Mouse (Mus musculus): Measurements from ENCODE around the gene Gm5475. TPM values are rescaled to one million over a fixed set of nuclear protein-coding genes. Genes with fewer than 3 reads are reported as not detected.

Gm5475 gene
- total RNA-seq, 1 experiment = not detected

DNA sequence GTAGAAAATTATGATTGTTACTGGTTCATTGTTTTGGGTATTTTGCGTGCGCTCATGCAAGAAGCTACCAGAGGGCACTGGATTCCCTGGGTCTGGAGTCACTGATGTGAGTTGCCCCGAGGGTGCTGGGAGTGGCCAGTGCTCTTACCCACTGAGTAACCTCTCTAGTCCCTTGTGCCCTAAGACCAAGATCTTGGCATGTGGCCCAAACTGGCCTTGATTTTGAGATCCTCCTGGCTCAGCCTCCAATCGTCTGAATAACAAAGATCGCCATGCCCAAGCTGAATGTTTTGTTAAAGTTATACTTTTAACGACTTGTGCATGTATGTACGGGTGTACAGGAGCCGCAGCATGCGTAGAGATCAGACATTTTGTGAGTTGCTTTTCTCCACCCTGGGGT is 36.2 kb upstream of the Gm5475 start:
- no peak for DNase-seq (ENCODE audit: low read depth, low spot score)
- no peak overlapping the region for H3K9ac ChIP-seq (ENCODE audit: insufficient read depth, low read depth, low read length, poor library complexity, severe bottlenecking)
- H3K27ac ChIP-seq (ENCODE audit: insufficient read depth, low read depth, low read length, poor library complexity, severe bottlenecking) = no peak overlapping the region
- TF ChIP-seq ZC3H11A (IDR thresholded peaks at IDR 0.05; ENCODE audit: borderline replicate concordance, low read depth, low read length) = no peak
- TF ChIP-seq CHD2 (IDR thresholded peaks at IDR 0.05; ENCODE audit: low read depth, low read length) = no peak
- TF ChIP-seq HCFC1 (IDR thresholded peaks at IDR 0.05; ENCODE audit: borderline replicate concordance, insufficient read depth, low read length) = no peak
- H3K36me3 ChIP-seq (ENCODE audit: control insufficient read depth, insufficient read depth, low read length, poor library complexity, severe bottlenecking) = 0 out of 2 replicates have a peak, but pooled peaks cover 2% of the 10 kb centered on the region
- no peaks in the 10 kb centered on the region for H3K4me1 ChIP-seq (ENCODE audit: control insufficient read depth in 2 of 2, insufficient read depth in 2 of 2, low read length in 2 of 2, poor library complexity in 1 of 2)
- H3K4me3 ChIP-seq (ENCODE audit: insufficient read depth in 1 of 2, low read depth in 1 of 2, low read length in 2 of 2, poor library complexity in 1 of 2, severe bottlenecking in 1 of 2) = no peak overlapping the region
- H3K9me3 ChIP-seq (ENCODE audit: control insufficient read depth, insufficient read depth, low read depth, low read length) = no peaks in the 10 kb centered on the region
- in situ Hi-C loops (cut with MboI; ENCODE audit: low sequenced_read_pairs in 2 of 2, unreplicated experiment in 2 of 2) = no loop called here

DNA sequence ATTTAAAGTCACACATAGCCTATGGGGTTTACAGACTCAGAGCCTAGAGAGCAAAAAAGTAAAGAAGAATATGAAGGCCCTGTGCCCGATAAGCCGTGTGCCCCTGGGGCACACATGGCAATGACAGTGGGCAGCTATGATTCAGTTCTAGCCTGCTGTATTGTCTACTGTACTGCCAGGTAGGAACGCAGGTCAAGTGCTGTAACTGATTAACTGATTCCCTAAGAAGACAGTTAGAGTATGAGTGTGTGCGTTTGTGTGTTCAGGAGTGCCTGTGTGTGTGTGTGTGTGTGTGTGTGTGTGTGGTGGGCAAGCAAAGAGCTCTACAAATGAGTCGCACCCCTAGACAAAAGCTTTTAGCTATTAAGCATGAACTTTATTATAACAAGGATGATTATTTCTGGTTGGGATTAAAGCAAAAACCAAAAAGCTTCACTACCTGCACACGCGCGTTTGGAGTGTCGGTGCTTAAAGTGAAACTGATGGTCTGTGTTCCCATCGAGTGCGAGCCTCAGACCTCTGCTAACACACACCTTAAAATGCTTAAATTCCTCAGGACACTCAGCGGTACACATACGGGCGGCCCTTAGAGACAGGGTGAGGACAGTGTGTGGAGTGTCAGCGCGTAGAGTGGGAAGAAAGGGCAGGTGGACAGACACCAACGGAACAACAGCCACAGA is 34.3 kb upstream of the Gm5475 start:
- no peak overlapping the region for H3K9ac ChIP-seq (ENCODE audit: insufficient read depth, low read depth, low read length, poor library complexity, severe bottlenecking)
- no peak for DNase-seq (ENCODE audit: low read depth, low spot score)
- no peak overlapping the region for H3K4me3 ChIP-seq (ENCODE audit: insufficient read depth in 1 of 2, low read depth in 1 of 2, low read length in 2 of 2, poor library complexity in 1 of 2, severe bottlenecking in 1 of 2)
- in situ Hi-C loops (cut with MboI; ENCODE audit: low sequenced_read_pairs in 2 of 2, unreplicated experiment in 2 of 2) = no loop called here
- no peaks in the 10 kb centered on the region for H3K9me3 ChIP-seq (ENCODE audit: control insufficient read depth, insufficient read depth, low read depth, low read length)
- no peak overlapping the region for H3K27ac ChIP-seq (ENCODE audit: insufficient read depth, low read depth, low read length, poor library complexity, severe bottlenecking)
- H3K4me1 ChIP-seq (ENCODE audit: control insufficient read depth in 2 of 2, insufficient read depth in 2 of 2, low read length in 2 of 2, poor library complexity in 1 of 2) = peaks cover under 1 to 2% of the 10 kb centered on the region in 2 experiments; a peak in 1 of 4 replicates
- TF ChIP-seq MAFK (IDR thresholded peaks at IDR 0.05; ENCODE audit: insufficient read depth, low read depth, low read length) (no peak), ZC3H11A (IDR thresholded peaks at IDR 0.05; ENCODE audit: borderline replicate concordance, low read depth, low read length) (no peak), ZNF384 (IDR thresholded peaks at IDR 0.05; ENCODE audit: low read depth, low read length) (no peak), HCFC1 (IDR thresholded peaks at IDR 0.05; ENCODE audit: borderline replicate concordance, insufficient read depth, low read length) (no peak)
- H3K36me3 ChIP-seq (ENCODE audit: control insufficient read depth, insufficient read depth, low read length, poor library complexity, severe bottlenecking) = 0 out of 2 replicates have a peak, but pooled peaks cover 2% of the 10 kb centered on the region

DNA sequence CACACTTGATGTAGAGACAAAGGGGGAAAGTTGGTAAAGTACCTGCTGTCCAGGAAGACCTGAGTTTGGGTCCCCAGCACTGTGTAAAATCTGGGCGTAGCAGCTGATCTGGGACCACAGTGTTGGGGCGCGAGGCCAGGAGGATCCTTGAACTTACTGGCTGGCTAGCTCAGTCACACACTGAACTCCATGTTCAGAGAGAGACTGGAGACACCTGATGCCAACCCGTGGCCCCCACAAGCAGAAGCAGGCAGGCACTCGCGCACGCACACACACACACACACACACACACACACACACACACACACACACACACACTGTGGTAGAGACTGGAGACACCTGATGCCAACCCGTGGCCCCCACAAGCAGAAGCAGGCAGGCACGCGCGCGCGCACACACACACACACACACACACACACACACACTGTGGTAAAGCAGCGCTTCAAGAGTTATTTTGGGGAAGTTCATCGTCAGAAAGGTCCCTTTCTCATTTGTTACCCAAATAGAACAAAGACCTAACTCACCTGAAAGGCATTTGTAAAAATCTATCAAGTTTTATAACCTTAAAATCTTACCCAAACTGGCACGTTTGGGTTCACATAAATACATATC is 33.6 kb upstream of the Gm5475 start:
- Histone ChIP-seq H3K36me3 (ENCODE audit: control insufficient read depth, insufficient read depth, low read length, poor library complexity, severe bottlenecking) (peaks cover 4% of the 10 kb centered on the region; the same call in 1 of the 2 replicates), H3K9ac (ENCODE audit: insufficient read depth, low read depth, low read length, poor library complexity, severe bottlenecking) (no peak overlapping the region), H3K27ac (ENCODE audit: insufficient read depth, low read depth, low read length, poor library complexity, severe bottlenecking) (no peak overlapping the region), H3K4me1 (ENCODE audit: control insufficient read depth in 2 of 2, insufficient read depth in 2 of 2, low read length in 2 of 2, poor library complexity in 1 of 2) (peaks cover 2 to 4% of the 10 kb centered on the region in 2 experiments; a peak in 2 of 4 replicates), H3K9me3 (ENCODE audit: control insufficient read depth, insufficient read depth, low read depth, low read length) (no peaks in the 10 kb centered on the region), H3K4me3 (ENCODE audit: insufficient read depth in 1 of 2, low read depth in 1 of 2, low read length in 2 of 2, poor library complexity in 1 of 2, severe bottlenecking in 1 of 2) (no peak overlapping the region)
- no peak for TF ChIP-seq CHD2 (IDR thresholded peaks at IDR 0.05; ENCODE audit: low read depth, low read length)
- no peak for TF ChIP-seq HCFC1 (IDR thresholded peaks at IDR 0.05; ENCODE audit: borderline replicate concordance, insufficient read depth, low read length)
- no peak for TF ChIP-seq ZNF384 (IDR thresholded peaks at IDR 0.05; ENCODE audit: low read depth, low read length)
- TF ChIP-seq ZC3H11A (IDR thresholded peaks at IDR 0.05; ENCODE audit: borderline replicate concordance, low read depth, low read length) = no peak
- TF ChIP-seq MAFK (IDR thresholded peaks at IDR 0.05; ENCODE audit: insufficient read depth, low read depth, low read length) = no peak
- in situ Hi-C loops (cut with MboI; ENCODE audit: low sequenced_read_pairs in 2 of 2, unreplicated experiment in 2 of 2) = no loop called here
- no peak for DNase-seq (ENCODE audit: low read depth, low spot score)

DNA sequence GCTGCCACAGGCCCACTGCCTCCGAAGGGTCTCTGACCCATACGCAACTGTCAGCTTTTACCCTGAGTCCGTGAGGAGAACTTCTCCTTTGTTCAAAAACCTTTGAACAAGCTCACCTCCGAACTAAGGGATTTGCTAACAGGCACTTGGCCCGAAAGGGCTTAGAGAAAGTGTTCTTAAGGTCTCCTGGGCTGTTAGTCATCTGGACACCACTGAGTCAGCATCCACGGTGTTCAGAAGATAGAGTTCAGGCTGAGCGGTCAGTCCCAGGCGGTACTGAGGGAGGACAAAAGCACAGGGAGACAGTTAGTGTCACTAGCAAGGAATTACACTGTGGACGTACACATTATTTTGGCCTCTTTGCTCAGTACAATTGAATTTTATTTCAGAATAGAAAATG is 33.1 kb upstream of the Gm5475 start:
- in situ Hi-C loops (cut with MboI; ENCODE audit: low sequenced_read_pairs in 2 of 2, unreplicated experiment in 2 of 2) = no loop called here
- H3K36me3 ChIP-seq (ENCODE audit: control insufficient read depth, insufficient read depth, low read length, poor library complexity, severe bottlenecking) = peaks cover 10% of the 10 kb centered on the region
- H3K27ac ChIP-seq (ENCODE audit: insufficient read depth, low read depth, low read length, poor library complexity, severe bottlenecking) = no peak overlapping the region
- H3K4me3 ChIP-seq (ENCODE audit: insufficient read depth in 1 of 2, low read depth in 1 of 2, low read length in 2 of 2, poor library complexity in 1 of 2, severe bottlenecking in 1 of 2) = no peak overlapping the region
- TF ChIP-seq ZNF384 (IDR thresholded peaks at IDR 0.05; ENCODE audit: low read depth, low read length) = no peak
- no peak for TF ChIP-seq ZC3H11A (IDR thresholded peaks at IDR 0.05; ENCODE audit: borderline replicate concordance, low read depth, low read length)
- no peak for TF ChIP-seq MAFK (IDR thresholded peaks at IDR 0.05; ENCODE audit: insufficient read depth, low read depth, low read length)
- no peak for TF ChIP-seq CHD2 (IDR thresholded peaks at IDR 0.05; ENCODE audit: low read depth, low read length)
- no peak for TF ChIP-seq HCFC1 (IDR thresholded peaks at IDR 0.05; ENCODE audit: borderline replicate concordance, insufficient read depth, low read length)
- no peak for DNase-seq (ENCODE audit: low read depth, low spot score)
- no peak overlapping the region for H3K9ac ChIP-seq (ENCODE audit: insufficient read depth, low read depth, low read length, poor library complexity, severe bottlenecking)
- no peaks in the 10 kb centered on the region for H3K9me3 ChIP-seq (ENCODE audit: control insufficient read depth, insufficient read depth, low read depth, low read length)
- H3K4me1 ChIP-seq (ENCODE audit: control insufficient read depth in 2 of 2, insufficient read depth in 2 of 2, low read length in 2 of 2, poor library complexity in 1 of 2) = peaks cover 2 to 4% of the 10 kb centered on the region in 2 experiments; a peak in 2 of 4 replicates

Data from ES-E14 (cell line).